In genomic region chr13:108335257-108336003, GRCm38 (mm10) we compare ENCODE assay signal across 12 mouse cellular contexts. TPM values are rescaled to one million over a fixed set of nuclear protein-coding genes. Genes with fewer than 3 reads are reported as not detected.
DNase-seq lines count a peak whose midpoint lies in the region; ATAC-seq and TF ChIP-seq lines count a peak whose summit lies in the region.
"Had no signal": no experiment of that assay in that cellular context is flagged by ENCODE, and none has a peak within 500 bp of the region (broad histone marks: within the 10 kb centered on the region; RNA-seq: fewer than 3 reads in every experiment).

No protein-coding gene starts in this region.

- intact Hi-C loops in gastrocnemius, adult 2 months (cut with DNase I) = no loop called here

- H3K9me3 ChIP-seq in liver, embryonic 14.5 days (ENCODE audit: control insufficient read depth, low read length) = no peaks in the 10 kb centered on the region
- H3K9me3 ChIP-seq in MEL (replicated peaks; ENCODE audit: insufficient read depth, low read length) = no peaks in the 10 kb centered on the region
- H3K9me3 ChIP-seq in embryonic facial prominence, embryonic 12.5 days = no peaks in the 10 kb centered on the region
- 0 out of 2 replicates have a peak, but pooled peaks cover 3% of the 10 kb centered on the region for H3K9me3 ChIP-seq in megakaryocyte, embryonic 14.5 days
- H3K9me3 ChIP-seq: midbrain, embryonic 15.5 days; neural tube, embryonic 12.5 days had no signal

- peak; percentile 11; the same call in 1 of the 2 replicates for ATAC-seq in liver, embryonic 14.5 days (ENCODE audit: insufficient read depth)
- ATAC-seq in embryonic facial prominence, embryonic 12.5 days (ENCODE audit: insufficient number of reproducible peaks, insufficient read depth, low FRiP score, low TSS enrichment) = 0 out of 2 replicates have a peak, but pooled peaks have one; percentile 28
- ATAC-seq: midbrain, embryonic 15.5 days had no signal

- no peaks in the 10 kb centered on the region for H3K27me3 ChIP-seq in liver, embryonic 14.5 days (ENCODE audit: control insufficient read depth, insufficient read depth, low read length)
- H3K27me3 ChIP-seq in MEL (ENCODE audit: control insufficient read depth in 1 of 2, insufficient read depth in 2 of 2, low read length in 2 of 2) = no peaks in the 10 kb centered on the region
- H3K27me3 ChIP-seq in embryonic facial prominence, embryonic 12.5 days = no peaks in the 10 kb centered on the region
- no peaks in the 10 kb centered on the region for H3K27me3 ChIP-seq in megakaryocyte, embryonic 14.5 days (replicated peaks)
- H3K27me3 ChIP-seq: midbrain, embryonic 15.5 days; neural tube, embryonic 12.5 days had no signal

- DNase-seq in liver, embryonic 14.5 days (ENCODE audit: low read depth in 3 of 3, low spot score in 3 of 3) = no peak
- DNase-seq in liver (no peak), MEL (ENCODE audit: low read depth, low spot score) (peak; percentile 63)
- DNase-seq in gastrocnemius, adult 2 months = no peak
- no peak for DNase-seq in cerebellum, postnatal 10 days
- DNase-seq: cerebellum, adult 9-10 months; heart, adult 2 months; kidney, adult 9 months had no signal

- TF ChIP-seq POLR2A in MEL (IDR thresholded peaks at IDR 0.05; ENCODE audit: control insufficient read depth in 1 of 2, insufficient read depth in 1 of 2, low read depth in 1 of 2, low read length in 2 of 2, poor library complexity in 1 of 2) = no peak

- H3K27ac ChIP-seq in liver, embryonic 14.5 days = no peak overlapping the region
- H3K27ac ChIP-seq in MEL (ENCODE audit: control insufficient read depth, low read depth, low read length) = peak overlapping the region; percentile 60
- H3K27ac ChIP-seq in embryonic facial prominence, embryonic 12.5 days = no peak overlapping the region
- H3K27ac ChIP-seq in gastrocnemius, adult 2 months = no peak overlapping the region
- H3K27ac ChIP-seq: heart, adult 2 months; midbrain, embryonic 15.5 days; neural tube, embryonic 12.5 days had no signal

- H3K4me1 ChIP-seq in liver, embryonic 14.5 days (replicated peaks; ENCODE audit: control insufficient read depth in 2 of 2, insufficient read depth in 2 of 2, low read length in 1 of 2) = 0 out of 4 replicates have a peak, but pooled peaks cover 0 to 2% of the 10 kb centered on the region in 2 experiments
- H3K4me1 ChIP-seq in MEL (ENCODE audit: control insufficient read depth in 1 of 2, insufficient read depth in 2 of 2, low read length in 2 of 2) = peaks cover 8 to 9% of the 10 kb centered on the region in 2 experiments
- peaks cover 4% of the 10 kb centered on the region; the same call in 1 of the 2 replicates for H3K4me1 ChIP-seq in embryonic facial prominence, embryonic 12.5 days
- peaks cover 68% of the 10 kb centered on the region for H3K4me1 ChIP-seq in megakaryocyte, embryonic 14.5 days
- H3K4me1 ChIP-seq: midbrain, embryonic 15.5 days; neural tube, embryonic 12.5 days had no signal

- no peak for TF ChIP-seq EP300 in liver, embryonic 14.5 days (IDR thresholded peaks at IDR 0.05; ENCODE audit: low read depth)
- no peak for TF ChIP-seq EP300 in MEL (IDR thresholded peaks at IDR 0.05; ENCODE audit: low read depth in 1 of 2, low read length in 2 of 2)

- H3K36me3 ChIP-seq in liver, embryonic 14.5 days (replicated peaks; ENCODE audit: control insufficient read depth, insufficient read depth, low read depth) = no peaks in the 10 kb centered on the region
- peaks cover 3 to 11% of the 10 kb centered on the region in 2 experiments for H3K36me3 ChIP-seq in MEL (ENCODE audit: control insufficient read depth in 1 of 2, insufficient read depth in 2 of 2, low read length in 2 of 2)
- 0 out of 2 replicates have a peak, but pooled peaks cover 2% of the 10 kb centered on the region for H3K36me3 ChIP-seq in embryonic facial prominence, embryonic 12.5 days
- peaks cover 90% of the 10 kb centered on the region for H3K36me3 ChIP-seq in megakaryocyte, embryonic 14.5 days (replicated peaks; ENCODE audit: low read length)
- H3K36me3 ChIP-seq: midbrain, embryonic 15.5 days had no signal

- no peak for TF ChIP-seq RAD21 in MEL (IDR thresholded peaks at IDR 0.05; ENCODE audit: low read depth, low read length)

- WGBS in liver, embryonic 14.5 days (ENCODE audit: insufficient replicate concordance) = 61% methylated on average over 15 of the region's 15 CpGs
- 67% methylated on average over 15 of the region's 15 CpGs for WGBS in embryonic facial prominence, embryonic 12.5 days

- H3K4me3 ChIP-seq in liver, embryonic 14.5 days (ENCODE audit: insufficient read depth in 1 of 2, low read depth in 2 of 2, low read length in 2 of 2) = no peak overlapping the region
- H3K4me3 ChIP-seq in MEL (ENCODE audit: control insufficient read depth in 1 of 2, insufficient read depth in 1 of 2, low read depth in 2 of 2, low read length in 2 of 2) = peak overlapping the region; percentile 8 to 49; a peak in 3 of 4 replicates
- H3K4me3 ChIP-seq in embryonic facial prominence, embryonic 12.5 days = no peak overlapping the region
- peak overlapping the region; percentile 53 for H3K4me3 ChIP-seq in megakaryocyte, embryonic 14.5 days (replicated peaks)
- no peak overlapping the region for H3K4me3 ChIP-seq in gastrocnemius, adult 2 months
- H3K4me3 ChIP-seq: heart, adult 2 months; midbrain, embryonic 15.5 days; neural tube, embryonic 12.5 days had no signal

- peaks cover 5% of the 10 kb centered on the region; the same call in 1 of the 2 replicates for H3K79me2 ChIP-seq in MEL (ENCODE audit: control insufficient read depth, insufficient read depth, low read length, poor library complexity)

- H3K9ac ChIP-seq in liver, embryonic 14.5 days (replicated peaks) = no peak overlapping the region
- peak overlapping the region; percentile 36; the same call in 1 of the 2 replicates for H3K9ac ChIP-seq in MEL (ENCODE audit: control insufficient read depth, low read depth, low read length, poor library complexity, severe bottlenecking)
- H3K9ac ChIP-seq in embryonic facial prominence, embryonic 12.5 days = no peak overlapping the region
- H3K9ac ChIP-seq: midbrain, embryonic 15.5 days; neural tube, embryonic 12.5 days had no signal

- TF ChIP-seq CTCF in liver, embryonic 14.5 days (IDR thresholded peaks at IDR 0.05; ENCODE audit: low read depth) = no peak
- no peak for TF ChIP-seq CTCF in MEL (IDR thresholded peaks at IDR 0.05 in 2 of 3, conservative IDR thresholded peaks at IDR 0.05 in 1 of 3; ENCODE audit: control insufficient read depth in 1 of 3, insufficient read depth in 1 of 3, low read depth in 2 of 3, low read length in 3 of 3, poor library complexity in 1 of 3, severe bottlenecking in 1 of 3)
- no peak for TF ChIP-seq CTCF in gastrocnemius, adult 2 months (IDR thresholded peaks at IDR 0.05)

- no peak overlapping the region for H3K4me2 ChIP-seq in liver, embryonic 14.5 days (ENCODE audit: low read depth)
- H3K4me2 ChIP-seq in embryonic facial prominence, embryonic 12.5 days (replicated peaks) = no peak overlapping the region
- H3K4me2 ChIP-seq: midbrain, embryonic 15.5 days; neural tube, embryonic 12.5 days had no signal

TF ChIP-seq in MEL, 35 proteins besides CTCF, POLR2A, EP300 and RAD21:
- no peak for TF ChIP-seq GABPA (IDR thresholded peaks at IDR 0.05; ENCODE audit: low read depth, low read length)
- peak; percentile 24; the same call in 1 of the 2 replicates for TF ChIP-seq ETS1 (IDR thresholded peaks at IDR 0.05; ENCODE audit: low read depth, low read length)
- TF ChIP-seq MEF2A (IDR thresholded peaks at IDR 0.05; ENCODE audit: extremely low read depth, insufficient replicate concordance, low read depth, low read length, poor library complexity, severe bottlenecking) = no peak
- peak; percentile 76 for TF ChIP-seq ZNF384 (IDR thresholded peaks at IDR 0.05; ENCODE audit: low read depth, low read length)
- TF ChIP-seq MYC (IDR thresholded peaks at IDR 0.05; ENCODE audit: low read depth, low read length) = no peak
- no peak for TF ChIP-seq CHD2 (IDR thresholded peaks at IDR 0.05; ENCODE audit: low read length)
TF ChIP-seq in MEL: peak in this region for 2.

RNA-seq across cellular contexts. Expression of gene Depdc1b, which starts 19.3 kb away (rescaled TPM):
- 7.5 and 11.0 TPM in 2 replicates for polyA plus RNA-seq in liver, embryonic 14.5 days (2012; rRNA removed)
- 9.5 and 11.1 TPM in 2 replicates for polyA plus RNA-seq in liver, embryonic 14.5 days (2014; fragmentation: Nextera tagmentation; extraction: Ambion mirVana)
- 25.3 and 28.6 TPM in 2 replicates for total RNA-seq in MEL (2012; rRNA removed)
- 10 to 100 TPM in 1 of 2 experiments, not detected in 1; 21.2 TPM for polyA plus RNA-seq in MEL (2012; ENCODE audit: insufficient read depth in 1 of 2, insufficient read length in 2 of 2, low read depth in 1 of 2, low replicate concordance in 2 of 2, missing spikeins in 1 of 2)
- polyA plus RNA-seq in embryonic facial prominence, embryonic 12.5 days (2016; fragmentation: Nextera tagmentation; extraction: Ambion mirVana) = 12.4 and 12.8 TPM in 2 replicates
- polyA plus RNA-seq in megakaryocyte, embryonic 14.5 days (2012; ENCODE audit: insufficient read depth, low replicate concordance) = 0.65 and 4.7 TPM in 2 replicates
- total RNA-seq in gastrocnemius, adult 2 months (2021) = not detected

Comparison
In these comparisons a context has a peak if more than half of its experiments do, and no peak if none do; other contexts are left out.
1. H3K4me3 ChIP-seq: peak in MEL (2 of 2) and megakaryocyte, embryonic 14.5 days (single experiment); none in liver, embryonic 14.5 days (0 of 2), embryonic facial prominence, embryonic 12.5 days (single experiment) and gastrocnemius, adult 2 months (single experiment).